Mouse (Mus musculus) lung, postnatal 4 days (tissue): ENCODE results near the gene Sept1.
"Not testable (repeated sequence)": the region's sequence is repeated elsewhere in the genome, so short reads cannot be mapped to it uniquely, and the experiment has no call there.

Experiments
- DNase-seq, 2 experiments: peaks; one replicate each; pipeline ENCODE4 v3.0.0; 2021

Gene Sept1

GRCm38 (mm10) chr7:127253821-127254769 lies 21.2 kb upstream of the Sept1 start:
- peak; percentile 96 to 98 for DNase-seq

GRCm38 (mm10) chr7:127253341-127253740 lies 20.4 kb upstream of the Sept1 start:
- DNase-seq: no peak

- DNase-seq: peak in 1 of 2 experiments; percentile 33
Measured at GRCm38 (mm10) chr7:127252414-127252813, 19.5 kb upstream of the Sept1 start.

- not testable (repeated sequence) for DNase-seq
Measured at GRCm38 (mm10) chr7:127250511-127250910, 17.6 kb upstream of the Sept1 start.

- DNase-seq: no peak
Measured at GRCm38 (mm10) chr7:127244658-127245510, 12.0 kb upstream of the Sept1 start.

- DNase-seq: peak; percentile 95 to 97
Measured at GRCm38 (mm10) chr7:127243870-127244657, 11.1 kb upstream of the Sept1 start, which contains the start of gene Zfp771. Gene Zfp771, plus strand, starts transcription at chr7:127244274.

GRCm38 (mm10) chr7:127243361-127243867 lies 10.5 kb upstream of the Sept1 start:
- no peak for DNase-seq

- no peak for DNase-seq
Measured at GRCm38 (mm10) chr7:127234777-127235176, 1.8 kb upstream of the Sept1 start.

- DNase-seq: no peak
Measured at GRCm38 (mm10) chr7:127233765-127234164, 835 bp upstream of the Sept1 start.

- DNase-seq: no peak
Measured at GRCm38 (mm10) chr7:127233368-127233749, 429 bp upstream of the Sept1 start.

- DNase-seq: no peak
Measured at GRCm38 (mm10) chr7:127231826-127232621, 906 bp downstream of the Sept1 start.

- DNase-seq: no peak
Measured at GRCm38 (mm10) chr7:127231376-127231775, 1.6 kb downstream of the Sept1 start.

GRCm38 (mm10) chr7:127228615-127229303 lies 4.2 kb downstream of the Sept1 start:
- DNase-seq: peak; percentile 77 to 88

GRCm38 (mm10) chr7:127225147-127225995 lies 7.6 kb downstream of the Sept1 start:
- no peak for DNase-seq

GRCm38 (mm10) chr7:127224616-127225015 lies 8.3 kb downstream of the Sept1 start:
- DNase-seq: no peak

- no peak for DNase-seq
Measured at GRCm38 (mm10) chr7:127223515-127224478, 9.1 kb downstream of the Sept1 start.

GRCm38 (mm10) chr7:127223106-127223505 lies 9.8 kb downstream of the Sept1 start:
- DNase-seq: no peak

GRCm38 (mm10) chr7:127220440-127220839 lies 12.5 kb downstream of the Sept1 start:
- DNase-seq: no peak

- no peak for DNase-seq
Measured at GRCm38 (mm10) chr7:127218670-127219069, 14.3 kb downstream of the Sept1 start.
